Mouse (Mus musculus): ENCODE results near the gene Ap1g1. TPM values are rescaled to one million over a fixed set of nuclear protein-coding genes. Genes with fewer than 3 reads are reported as not detected.

Ap1g1 gene
- polyA plus RNA-seq, 1 experiment from 2014 or later = 27.1 TPM

- TF ChIP-seq CTCF (IDR thresholded peaks at IDR 0.05; ENCODE audit: low read depth) = no peak
- no peak for ATAC-seq
- Histone ChIP-seq H3K4me1 (replicated peaks; ENCODE audit: control insufficient read depth, insufficient read depth, low read length) (no peaks in the 10 kb centered on the region), H3K9ac (ENCODE audit: low read depth, low read length) (no peak overlapping the region), H3K4me3 (ENCODE audit: low read depth, low read length) (no peak overlapping the region), H3K27me3 (replicated peaks; ENCODE audit: control insufficient read depth, insufficient read depth, low read length) (no peaks in the 10 kb centered on the region), H3K27ac (ENCODE audit: low read depth, low read length) (no peak overlapping the region), H3K4me2 (replicated peaks; ENCODE audit: low read depth) (no peak overlapping the region), H3K36me3 (ENCODE audit: control insufficient read depth, insufficient read depth) (peaks cover 67% of the 10 kb centered on the region), H3K9me3 (ENCODE audit: control insufficient read depth) (no peaks in the 10 kb centered on the region)
- WGBS = 58% methylated on average over 2 of the region's 2 CpGs
Observed at GRCm38 (mm10) chr8:109847866-109848265, 69.5 kb downstream of the Ap1g1 start.

GRCm38 (mm10) chr8:109848981-109849380 is 70.6 kb downstream of the Ap1g1 start:
- H3K27me3 ChIP-seq (replicated peaks; ENCODE audit: control insufficient read depth, insufficient read depth, low read length) = no peaks in the 10 kb centered on the region
- H3K4me1 ChIP-seq (replicated peaks; ENCODE audit: control insufficient read depth, insufficient read depth, low read length) = no peaks in the 10 kb centered on the region
- H3K9me3 ChIP-seq (ENCODE audit: control insufficient read depth) = no peaks in the 10 kb centered on the region
- no peak overlapping the region for H3K27ac ChIP-seq (ENCODE audit: low read depth, low read length)
- WGBS = 87% methylated on average over 3 of the region's 3 CpGs
- no peak overlapping the region for H3K4me3 ChIP-seq (ENCODE audit: low read depth, low read length)
- no peak overlapping the region for H3K4me2 ChIP-seq (replicated peaks; ENCODE audit: low read depth)
- H3K9ac ChIP-seq (ENCODE audit: low read depth, low read length) = no peak overlapping the region
- no peak for ATAC-seq
- peaks cover 63% of the 10 kb centered on the region for H3K36me3 ChIP-seq (ENCODE audit: control insufficient read depth, insufficient read depth)
- no peak for TF ChIP-seq CTCF (IDR thresholded peaks at IDR 0.05; ENCODE audit: low read depth)

GRCm38 (mm10) chr8:109853423-109853822 is 75.1 kb downstream of the Ap1g1 start:
- Histone ChIP-seq H3K9me3 (ENCODE audit: control insufficient read depth) (no peaks in the 10 kb centered on the region), H3K9ac (ENCODE audit: low read depth, low read length) (no peak overlapping the region), H3K36me3 (ENCODE audit: control insufficient read depth, insufficient read depth) (peaks cover 68% of the 10 kb centered on the region), H3K27ac (ENCODE audit: low read depth, low read length) (no peak overlapping the region), H3K27me3 (replicated peaks; ENCODE audit: control insufficient read depth, insufficient read depth, low read length) (no peaks in the 10 kb centered on the region), H3K4me1 (replicated peaks; ENCODE audit: control insufficient read depth, insufficient read depth, low read length) (no peaks in the 10 kb centered on the region), H3K4me3 (ENCODE audit: low read depth, low read length) (no peak overlapping the region), H3K4me2 (replicated peaks; ENCODE audit: low read depth) (no peak overlapping the region)
- WGBS = 37% methylated on average over 6 of the region's 6 CpGs
- TF ChIP-seq CTCF (IDR thresholded peaks at IDR 0.05; ENCODE audit: low read depth) = peak; percentile 96
- peak; percentile 50; the same call in 1 of the 2 replicates for ATAC-seq

GRCm38 (mm10) chr8:109854522-109854921 is 76.2 kb downstream of the Ap1g1 start:
- Histone ChIP-seq H3K4me1 (replicated peaks; ENCODE audit: control insufficient read depth, insufficient read depth, low read length) (no peaks in the 10 kb centered on the region), H3K9me3 (ENCODE audit: control insufficient read depth) (no peaks in the 10 kb centered on the region), H3K27ac (ENCODE audit: low read depth, low read length) (no peak overlapping the region), H3K4me3 (ENCODE audit: low read depth, low read length) (no peak overlapping the region), H3K36me3 (ENCODE audit: control insufficient read depth, insufficient read depth) (peaks cover 67% of the 10 kb centered on the region), H3K9ac (ENCODE audit: low read depth, low read length) (no peak overlapping the region), H3K4me2 (replicated peaks; ENCODE audit: low read depth) (no peak overlapping the region), H3K27me3 (replicated peaks; ENCODE audit: control insufficient read depth, insufficient read depth, low read length) (no peaks in the 10 kb centered on the region)
- 96% methylated on average over 4 of the region's 4 CpGs for WGBS
- TF ChIP-seq CTCF (IDR thresholded peaks at IDR 0.05; ENCODE audit: low read depth) = no peak
- ATAC-seq = no peak

GRCm38 (mm10) chr8:109855451-109855850 is 77.1 kb downstream of the Ap1g1 start:
- no peak overlapping the region for H3K4me3 ChIP-seq (ENCODE audit: low read depth, low read length)
- H3K9ac ChIP-seq (ENCODE audit: low read depth, low read length) = no peak overlapping the region
- TF ChIP-seq CTCF (IDR thresholded peaks at IDR 0.05; ENCODE audit: low read depth) = no peak
- ATAC-seq = peak; percentile 81
- no peak overlapping the region for H3K4me2 ChIP-seq (replicated peaks; ENCODE audit: low read depth)
- WGBS = 44% methylated on average over 6 of the region's 6 CpGs
- H3K27ac ChIP-seq (ENCODE audit: low read depth, low read length) = peak overlapping the region; percentile 41; the same call in 1 of the 2 replicates
- no peaks in the 10 kb centered on the region for H3K9me3 ChIP-seq (ENCODE audit: control insufficient read depth)
- no peaks in the 10 kb centered on the region for H3K27me3 ChIP-seq (replicated peaks; ENCODE audit: control insufficient read depth, insufficient read depth, low read length)
- H3K36me3 ChIP-seq (ENCODE audit: control insufficient read depth, insufficient read depth) = peaks cover 67% of the 10 kb centered on the region
- no peaks in the 10 kb centered on the region for H3K4me1 ChIP-seq (replicated peaks; ENCODE audit: control insufficient read depth, insufficient read depth, low read length)

GRCm38 (mm10) chr8:109863398-109863797 is 85.0 kb downstream of the Ap1g1 start:
- WGBS = 50% methylated on average over 2 of the region's 2 CpGs
- H3K36me3 ChIP-seq (ENCODE audit: control insufficient read depth, insufficient read depth) = peaks cover 30% of the 10 kb centered on the region
- H3K27ac ChIP-seq (ENCODE audit: low read depth, low read length) = no peak overlapping the region
- H3K9me3 ChIP-seq (ENCODE audit: control insufficient read depth) = no peaks in the 10 kb centered on the region
- H3K9ac ChIP-seq (ENCODE audit: low read depth, low read length) = no peak overlapping the region
- H3K4me1 ChIP-seq (replicated peaks; ENCODE audit: control insufficient read depth, insufficient read depth, low read length) = no peaks in the 10 kb centered on the region
- no peak overlapping the region for H3K4me3 ChIP-seq (ENCODE audit: low read depth, low read length)
- H3K4me2 ChIP-seq (replicated peaks; ENCODE audit: low read depth) = no peak overlapping the region
- ATAC-seq = no peak
- no peak for TF ChIP-seq CTCF (IDR thresholded peaks at IDR 0.05; ENCODE audit: low read depth)
- no peaks in the 10 kb centered on the region for H3K27me3 ChIP-seq (replicated peaks; ENCODE audit: control insufficient read depth, insufficient read depth, low read length)

GRCm38 (mm10) chr8:109864798-109865197 is 86.4 kb downstream of the Ap1g1 start:
- WGBS = 46% methylated on average over 2 of the region's 2 CpGs
- Histone ChIP-seq H3K4me3 (ENCODE audit: low read depth, low read length) (no peak overlapping the region), H3K9ac (ENCODE audit: low read depth, low read length) (no peak overlapping the region), H3K4me2 (replicated peaks; ENCODE audit: low read depth) (no peak overlapping the region), H3K27me3 (replicated peaks; ENCODE audit: control insufficient read depth, insufficient read depth, low read length) (no peaks in the 10 kb centered on the region), H3K36me3 (ENCODE audit: control insufficient read depth, insufficient read depth) (peaks cover 22% of the 10 kb centered on the region), H3K9me3 (ENCODE audit: control insufficient read depth) (no peaks in the 10 kb centered on the region), H3K27ac (ENCODE audit: low read depth, low read length) (no peak overlapping the region), H3K4me1 (replicated peaks; ENCODE audit: control insufficient read depth, insufficient read depth, low read length) (no peaks in the 10 kb centered on the region)
- ATAC-seq = no peak
- no peak for TF ChIP-seq CTCF (IDR thresholded peaks at IDR 0.05; ENCODE audit: low read depth)
